Mouse (Mus musculus) spleen, postnatal 14 days (tissue): ENCODE results near the gene Efcab6.

Experiments
- DNase-seq, 2 experiments: peaks; one replicate each; pipeline ENCODE4 v3.0.0; 2021 to 2022; ENCODE audit warnings: low spot score in 2 of 2

The Efcab6 gene

GRCm38 (mm10) chr15:83977108-83977507 is 88.1 kb downstream of the Efcab6 start:
- DNase-seq = no peak

- no peak for DNase-seq
Measured at GRCm38 (mm10) chr15:83972206-83972605, 93.0 kb downstream of the Efcab6 start.

- DNase-seq = no peak
Measured at GRCm38 (mm10) chr15:83967802-83968201, 97.4 kb downstream of the Efcab6 start.

GRCm38 (mm10) chr15:83965126-83965525 is 100.1 kb downstream of the Efcab6 start:
- no peak for DNase-seq

DNA sequence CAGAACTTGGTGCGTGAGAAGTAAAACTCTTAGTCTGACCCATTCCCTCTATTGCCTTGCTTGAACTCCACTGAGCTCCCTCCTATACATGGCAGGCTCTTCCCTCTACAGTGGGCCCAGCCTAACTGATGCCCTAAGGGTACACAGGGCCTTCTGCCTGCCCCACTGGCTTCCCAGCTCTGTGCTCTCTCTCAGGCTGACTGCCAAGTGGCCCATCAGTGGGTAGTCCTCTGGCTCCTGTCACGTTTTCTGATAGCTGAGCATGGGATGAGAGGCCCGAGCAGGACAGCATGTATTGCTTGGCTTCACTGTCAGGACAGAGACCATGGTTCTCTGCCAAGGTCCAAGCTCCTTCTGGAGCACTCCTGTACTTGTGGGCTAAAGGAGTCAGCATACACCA is 106.8 kb downstream of the Efcab6 start:
- DNase-seq = no peak

- no peak for DNase-seq
Measured at GRCm38 (mm10) chr15:83956996-83957395, 108.2 kb downstream of the Efcab6 start.

DNA sequence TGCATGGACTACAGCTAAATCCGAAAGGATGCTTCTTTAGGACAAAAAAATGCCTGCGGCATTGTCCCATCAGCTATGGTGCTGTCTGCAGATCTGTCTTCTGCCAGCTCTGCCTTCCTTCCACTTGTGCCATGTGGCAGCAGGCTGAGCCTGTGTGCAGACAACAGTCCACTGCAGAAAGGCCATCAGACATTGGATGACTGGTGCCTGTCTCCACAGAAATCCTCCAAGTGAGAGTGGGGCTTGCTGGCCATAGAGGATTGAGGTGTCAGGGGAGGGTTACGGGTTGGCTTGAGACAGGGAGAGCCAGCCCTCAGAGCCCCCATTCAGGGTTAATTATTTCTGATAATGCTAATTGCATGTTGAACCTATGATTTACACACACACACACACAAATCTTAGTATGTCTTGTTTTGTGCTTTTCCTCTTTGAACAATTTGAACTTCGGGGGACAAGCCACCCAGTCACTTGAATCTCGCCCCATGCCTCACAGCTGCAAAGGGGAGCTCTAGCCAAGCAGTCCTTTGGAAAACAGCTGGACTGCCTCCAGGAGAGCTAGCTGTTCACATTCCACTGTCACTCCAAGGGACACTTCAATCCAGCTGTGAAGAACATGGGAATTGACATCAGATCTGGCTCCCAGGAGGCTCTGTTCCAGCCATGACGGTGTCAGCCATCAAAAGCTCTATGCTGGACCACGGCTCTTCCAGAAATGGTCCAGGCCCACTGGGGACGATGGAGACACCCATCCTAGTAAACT is 109.1 kb downstream of the Efcab6 start:
- DNase-seq = no peak

DNA sequence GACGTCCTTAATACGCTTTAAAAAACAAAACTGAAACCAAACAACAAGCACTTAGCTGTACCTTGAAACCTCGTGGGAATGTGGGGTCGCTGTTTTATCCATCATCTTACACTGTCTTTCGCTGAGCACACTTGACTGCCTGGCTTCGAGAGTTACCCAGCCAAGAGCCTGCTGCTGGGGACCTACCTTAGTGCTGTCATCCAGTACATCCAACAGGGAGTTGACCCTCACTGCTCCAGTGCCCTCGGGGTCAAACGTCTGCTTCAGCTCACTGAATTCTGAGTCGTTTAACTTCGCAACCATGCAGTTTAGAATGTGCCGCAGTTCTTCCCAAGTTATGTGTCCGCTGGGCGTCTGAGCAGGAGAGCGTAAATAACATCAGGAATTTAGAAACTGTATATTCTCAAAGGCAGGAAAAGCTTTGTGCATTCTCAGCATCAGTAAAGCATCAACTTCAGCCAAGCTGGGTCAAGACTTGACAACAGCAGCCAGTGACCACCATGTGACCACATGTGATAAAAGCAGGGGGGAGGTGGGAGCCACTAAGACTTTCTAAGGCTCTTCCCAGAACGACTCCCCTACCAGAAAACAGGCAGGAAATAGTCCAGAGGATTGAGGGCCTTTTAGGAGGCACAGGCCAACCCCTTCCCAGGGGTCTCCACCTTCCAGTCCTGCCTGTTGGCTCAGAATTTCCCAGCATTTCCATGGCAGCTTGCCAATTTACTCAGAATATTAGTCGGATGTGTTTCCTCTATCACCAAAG is 115.3 kb downstream of the Efcab6 start:
- no peak for DNase-seq

DNA sequence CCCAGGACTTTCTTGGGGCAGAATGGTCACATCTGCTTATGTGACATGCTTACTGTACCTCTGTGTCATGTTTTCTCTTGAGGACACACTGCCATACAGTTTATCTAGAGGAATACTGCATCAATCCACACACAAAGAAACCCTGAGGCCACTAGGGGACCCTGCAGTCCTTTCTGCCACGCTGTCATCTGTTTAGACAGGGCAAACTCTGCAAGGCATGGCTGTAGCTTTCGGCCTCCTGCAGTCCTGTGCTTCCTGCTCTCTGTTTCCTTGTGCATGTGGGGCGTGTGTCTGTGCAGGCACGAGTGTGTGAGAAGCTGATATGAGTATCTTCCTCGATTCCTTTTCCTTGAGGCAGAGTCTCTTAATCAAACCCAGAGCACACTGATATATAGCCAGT is 125.5 kb downstream of the Efcab6 start:
- no peak for DNase-seq

DNA sequence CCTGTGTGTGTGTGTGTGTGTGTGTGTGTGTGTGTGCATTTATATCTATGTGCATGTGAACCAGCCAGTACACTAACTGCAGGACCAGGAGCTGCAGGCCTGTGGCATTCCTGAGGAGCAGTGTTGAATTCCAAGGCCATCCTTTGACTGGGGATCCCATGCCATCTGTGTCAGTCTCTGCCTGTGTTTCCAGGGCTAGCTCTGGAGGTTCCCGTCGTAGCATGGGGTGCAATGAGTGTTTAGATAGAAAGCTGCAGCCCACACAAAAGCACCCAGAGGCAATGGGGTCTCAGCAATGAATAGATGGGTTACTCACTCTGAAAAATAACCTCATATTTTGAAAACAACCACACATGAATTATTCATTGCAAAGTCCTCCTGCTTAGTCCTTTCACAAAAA is 126.7 kb downstream of the Efcab6 start:
- DNase-seq = no peak

DNA sequence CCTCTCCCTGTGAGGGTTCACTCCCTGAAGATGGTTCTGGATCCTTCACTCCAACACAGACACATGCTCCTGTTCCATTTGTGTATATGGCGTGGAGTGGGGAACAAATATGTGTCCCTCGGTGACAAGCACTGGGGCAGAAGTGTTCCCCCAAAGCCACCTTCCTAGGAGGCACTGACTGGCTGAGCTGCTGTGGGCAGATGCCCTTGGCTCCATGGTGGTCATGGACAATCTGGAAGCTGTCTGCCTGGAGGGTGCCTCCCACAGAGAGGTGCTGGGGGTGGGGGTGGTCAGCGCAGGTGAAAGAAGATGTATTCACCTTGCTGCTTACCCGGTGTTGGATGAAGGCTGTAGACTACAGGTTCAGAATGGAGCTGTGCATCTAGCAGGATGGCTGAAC is 128.7 kb downstream of the Efcab6 start:
- no peak for DNase-seq

- no peak for DNase-seq
Measured at GRCm38 (mm10) chr15:83934816-83935215, 130.4 kb downstream of the Efcab6 start.

GRCm38 (mm10) chr15:83925338-83925737 is 139.8 kb downstream of the Efcab6 start:
- DNase-seq = no peak

DNA sequence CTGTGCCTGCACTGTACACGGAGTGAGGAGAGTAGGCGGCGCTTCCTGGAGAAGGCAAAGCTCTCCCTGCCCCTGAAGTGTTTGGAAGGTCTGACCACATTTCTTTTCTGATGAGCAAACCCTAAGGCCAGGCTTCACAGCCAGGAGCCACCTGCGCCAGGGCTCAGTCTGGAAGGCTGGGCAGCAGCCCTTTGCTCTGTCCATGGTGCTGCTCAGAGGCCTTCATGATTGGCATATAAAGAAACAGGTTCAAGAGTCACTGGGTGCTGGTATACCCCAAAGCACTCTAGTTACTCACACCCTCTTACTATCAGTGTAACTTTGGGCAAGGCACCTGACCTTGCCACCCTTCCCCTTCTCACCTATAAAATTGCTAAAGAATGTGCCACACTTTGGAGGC is 140.5 kb downstream of the Efcab6 start:
- no peak for DNase-seq

GRCm38 (mm10) chr15:83915376-83915775 is 149.8 kb downstream of the Efcab6 start:
- no peak for DNase-seq

DNA sequence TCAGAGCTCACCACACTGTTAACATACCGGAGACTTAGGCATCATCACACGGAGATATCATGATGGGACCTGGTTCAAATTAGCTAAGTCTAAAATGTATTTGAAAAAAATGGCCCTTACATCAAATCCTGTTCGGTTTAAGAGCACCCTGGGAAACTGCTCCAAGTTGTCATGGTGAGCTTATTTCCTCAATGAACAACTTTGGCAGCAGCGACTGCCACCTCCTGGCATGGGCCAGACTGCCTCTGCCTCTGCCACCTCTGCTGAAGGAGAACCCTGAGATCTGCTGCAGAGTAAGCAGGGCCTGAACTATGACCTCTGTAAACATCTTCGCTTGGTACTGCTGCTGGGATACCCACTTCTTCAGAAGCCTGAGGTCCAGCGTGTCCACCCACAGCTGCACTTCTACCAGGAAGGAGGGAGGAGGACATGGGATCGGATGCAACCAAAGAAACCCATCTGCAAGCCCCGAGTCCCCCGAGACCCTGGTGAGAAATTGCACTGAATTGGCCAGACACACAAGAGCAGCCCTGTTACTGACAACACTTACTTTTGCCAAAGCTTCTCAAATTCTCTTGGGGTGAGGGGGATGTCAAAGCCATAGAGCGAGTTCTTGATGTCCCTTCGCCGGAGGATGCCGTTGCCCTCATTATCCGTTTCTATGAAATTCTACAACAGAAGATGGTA is 152.0 kb downstream of the Efcab6 start:
- DNase-seq = no peak

GRCm38 (mm10) chr15:83906472-83906871 is 158.7 kb downstream of the Efcab6 start:
- no peak for DNase-seq

DNA sequence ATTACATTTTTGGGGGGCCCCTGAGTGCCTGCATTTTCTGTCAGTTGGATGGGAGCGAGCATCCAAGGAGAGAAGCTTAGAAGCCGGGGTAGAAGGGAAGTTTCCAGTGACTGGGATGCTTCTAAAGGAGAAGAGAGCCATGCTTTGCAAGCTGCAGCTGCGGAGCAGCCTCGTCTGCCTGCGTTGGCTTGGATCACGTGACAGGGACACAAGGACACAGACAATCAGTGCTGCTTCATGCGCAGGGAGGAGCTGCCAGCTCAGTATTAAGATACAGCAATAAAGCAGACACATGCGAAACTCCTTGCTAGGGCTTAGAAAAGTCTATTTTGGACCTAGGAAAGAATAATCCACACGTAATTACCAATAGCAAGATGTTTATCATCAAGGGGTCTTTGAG is 167.9 kb downstream of the Efcab6 start:
- no peak for DNase-seq

- DNase-seq = no peak
Measured at GRCm38 (mm10) chr15:83896011-83896410, 169.2 kb downstream of the Efcab6 start.

DNA sequence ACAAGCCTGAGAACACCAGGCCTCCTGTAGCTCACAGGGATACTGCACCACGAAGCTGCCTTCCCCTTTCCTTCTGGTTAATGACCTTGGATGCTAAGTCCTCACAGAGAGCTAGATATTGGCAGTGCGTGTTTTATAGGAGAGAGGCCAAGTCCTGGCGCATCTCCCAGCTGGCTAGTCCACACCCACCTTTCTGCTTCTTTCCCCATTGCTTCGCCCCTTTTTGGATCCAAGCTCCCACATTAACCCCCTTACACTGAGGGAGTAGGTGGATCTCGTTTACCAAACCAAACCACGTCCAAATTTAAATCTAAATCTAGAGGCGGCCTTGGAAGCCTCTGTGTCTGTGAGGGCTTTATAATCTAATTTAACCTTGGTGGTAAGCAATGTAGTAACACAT is 170.9 kb downstream of the Efcab6 start:
- DNase-seq = no peak

DNA sequence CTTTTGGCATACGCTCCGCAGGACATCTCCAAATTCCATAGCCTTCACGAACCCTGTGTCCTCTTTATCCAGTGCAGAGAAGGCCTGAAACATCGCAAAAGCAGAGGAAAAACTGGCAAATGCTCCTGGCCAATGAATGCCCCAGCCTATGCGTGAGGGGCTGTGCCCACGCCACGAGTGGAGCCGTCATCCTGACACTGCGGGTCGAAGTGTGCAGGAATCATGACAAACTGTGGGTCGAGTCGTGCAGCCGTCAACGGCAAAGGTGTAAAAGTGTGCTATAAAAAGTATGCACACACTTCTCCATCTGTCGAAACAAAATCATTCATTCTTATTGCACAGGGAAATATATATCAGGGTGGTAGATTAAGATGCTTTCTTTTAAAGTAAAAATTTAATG is 172.3 kb downstream of the Efcab6 start:
- no peak for DNase-seq

DNA sequence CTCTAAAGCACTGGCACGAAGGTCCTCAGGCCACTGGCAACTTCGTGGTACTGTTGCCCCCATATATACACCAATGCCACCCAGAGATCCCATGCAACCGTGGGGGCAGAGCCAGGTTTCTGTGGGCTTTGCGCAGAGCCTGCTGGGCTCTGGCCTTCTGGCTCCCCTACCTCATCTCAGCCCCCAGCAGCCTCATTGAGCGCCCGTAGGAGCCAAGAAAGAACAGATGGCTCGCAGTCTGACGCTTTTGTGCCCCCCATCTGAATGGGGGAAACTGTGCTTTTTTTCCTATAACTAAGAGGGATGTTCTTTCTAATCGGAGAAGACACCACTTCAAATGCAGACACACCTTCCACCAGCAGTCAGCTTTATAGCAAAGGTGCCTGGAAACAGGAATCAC is 180.9 kb downstream of the Efcab6 start:
- DNase-seq = no peak

GRCm38 (mm10) chr15:83883821-83884220 is 181.4 kb downstream of the Efcab6 start:
- no peak for DNase-seq
